Mouse (Mus musculus) ovary, postnatal 14 days (tissue): ENCODE measurements around the gene Ptgr2.
A peak's percentile ranks its signal among the peaks of the same experiment; 100 is the strongest.
"Not testable (repeated sequence)": the region's sequence is repeated elsewhere in the genome, so short reads cannot be mapped to it uniquely, and the experiment has no call there.

ENCODE experiments used
- DNase-seq: peaks from one replicate; pipeline ENCODE4 v3.0.0; 2022; ENCODE audit warnings: low spot score

Ptgr2 gene

DNA sequence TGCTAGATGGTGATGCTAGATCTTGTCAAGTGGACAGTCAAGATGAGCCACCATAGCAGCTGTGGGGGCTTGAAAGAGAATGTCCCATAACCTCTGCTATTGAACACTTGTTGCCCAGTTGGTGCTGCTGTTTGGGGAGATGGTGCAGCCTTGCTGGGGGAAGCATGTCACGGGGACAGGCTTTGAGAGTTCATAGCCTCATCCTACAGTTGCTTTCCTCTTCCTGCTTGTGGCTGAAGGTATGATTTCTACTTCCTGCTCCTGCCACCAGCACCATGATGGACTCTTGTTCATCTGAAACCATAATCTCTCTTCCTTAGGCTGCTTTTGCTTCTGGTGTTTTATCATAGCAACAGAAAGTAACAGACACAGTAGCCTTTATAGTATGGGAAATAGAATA, 19.5 kb downstream of the Ptgr2 start:
- DNase-seq, result no peak

GRCm38 (mm10) chr12:84311306-84311705, 26.3 kb downstream of the Ptgr2 start:
- no peak for DNase-seq

GRCm38 (mm10) chr12:84316006-84316405, 31.0 kb downstream of the Ptgr2 start:
- DNase-seq, result no peak

GRCm38 (mm10) chr12:84316721-84317621, 31.9 kb downstream of the Ptgr2 start, which contains the start of gene Zfp410:
TSS of gene Zfp410 (plus strand) at chr12:84316852.
- DNase-seq, result peak; percentile 72

GRCm38 (mm10) chr12:84327111-84327512, 42.1 kb downstream of the Ptgr2 start:
- no peak for DNase-seq

- DNase-seq, result no peak
Measured at GRCm38 (mm10) chr12:84336963-84337625, 52.1 kb downstream of the Ptgr2 start.

GRCm38 (mm10) chr12:84347192-84347591, 62.2 kb downstream of the Ptgr2 start:
- peak; percentile 22 for DNase-seq

GRCm38 (mm10) chr12:84358699-84359098, 73.7 kb downstream of the Ptgr2 start:
- DNase-seq, result not testable (repeated sequence)

GRCm38 (mm10) chr12:84361555-84362489, 76.8 kb downstream of the Ptgr2 start, which contains the start of the genes Coq6 and Fam161b:
TSS of gene Coq6 (plus strand) at chr12:84361657.
TSS of gene Fam161b (minus strand) at chr12:84361833.
- peak; percentile 82 for DNase-seq

DNA sequence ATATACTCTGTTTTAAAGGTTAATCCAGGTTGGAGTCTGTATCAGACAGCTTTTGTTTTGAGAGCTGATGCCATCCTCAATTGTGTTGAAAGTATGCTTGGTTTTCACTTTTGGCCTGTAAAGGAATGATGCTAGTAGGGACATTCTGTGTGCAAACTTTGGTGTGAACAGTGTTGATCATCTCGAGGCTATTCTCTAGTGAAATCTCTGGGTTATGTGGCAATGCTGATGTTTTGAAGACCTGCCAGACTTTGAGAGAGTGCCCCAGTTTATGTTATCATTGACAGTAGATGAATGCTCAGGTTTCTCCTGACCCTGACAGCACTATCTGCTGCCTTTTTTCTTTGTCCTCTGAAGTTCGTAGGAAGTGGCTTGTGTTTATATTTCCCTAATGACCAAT, 77.8 kb downstream of the Ptgr2 start:
- DNase-seq, result no peak

DNA sequence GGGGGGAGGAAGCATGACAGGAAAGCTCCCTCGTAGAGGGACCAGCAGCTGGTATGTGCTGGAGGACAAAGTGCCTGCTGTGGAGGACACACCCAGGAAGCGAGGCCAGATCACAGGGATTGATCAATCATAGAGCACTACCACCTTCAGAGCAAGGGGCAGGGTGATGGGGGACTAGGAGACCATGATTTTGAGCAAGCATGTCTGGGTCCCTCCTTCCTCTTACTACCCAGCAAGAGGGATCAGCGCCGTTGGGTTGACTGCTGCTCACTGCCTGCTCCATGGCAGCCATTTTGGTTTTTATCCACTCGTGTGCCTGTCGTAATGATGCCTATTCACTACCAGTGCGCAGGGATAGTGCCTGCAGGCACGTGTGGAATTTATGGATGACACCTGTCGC, 79.3 kb downstream of the Ptgr2 start:
- no peak for DNase-seq

DNA sequence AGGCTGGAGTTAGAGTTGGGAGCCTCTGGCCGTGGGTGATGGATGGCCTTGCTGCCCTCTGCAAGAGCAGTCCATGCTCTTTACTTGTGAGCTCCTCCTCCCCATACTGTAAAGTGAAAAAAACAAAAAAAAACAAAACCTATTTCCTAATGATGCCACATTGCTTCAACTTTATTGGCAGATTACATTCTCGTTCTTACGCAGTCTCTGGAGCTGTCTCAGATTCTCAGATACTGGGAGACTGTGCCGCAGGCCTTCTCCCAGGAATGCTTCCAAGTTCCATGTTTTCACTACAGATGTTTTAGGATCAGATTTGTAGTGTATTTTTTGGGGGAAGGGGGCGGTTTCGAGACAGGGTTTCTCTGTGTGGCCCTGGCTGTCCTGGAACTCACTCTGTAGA, 80.1 kb downstream of the Ptgr2 start:
- no peak for DNase-seq
